Mouse (Mus musculus) urinary bladder, adult 2 months (tissue): ENCODE data around the gene Slc6a1. TPM values are rescaled to one million over a fixed set of nuclear protein-coding genes. Genes with fewer than 3 reads are reported as not detected.
A peak's percentile ranks its signal among the peaks of the same experiment; 100 is the strongest.

Experiments
- DNase-seq: peaks from one replicate; pipeline ENCODE4 v3.0.0; 2022; ENCODE audit warnings: low spot score
- polyA plus RNA-seq: library from polyadenylated mRNA; depleted of rRNA; stranded (reverse); fragments of >200 nt; gene quantifications from 2 replicates; pipeline ENCODE4 v1.2.3, GENCODE M21; 2012; rRNA removed

The Slc6a1 gene
- 0.03 and 0.06 TPM in 2 replicates for polyA plus RNA-seq

DNA sequence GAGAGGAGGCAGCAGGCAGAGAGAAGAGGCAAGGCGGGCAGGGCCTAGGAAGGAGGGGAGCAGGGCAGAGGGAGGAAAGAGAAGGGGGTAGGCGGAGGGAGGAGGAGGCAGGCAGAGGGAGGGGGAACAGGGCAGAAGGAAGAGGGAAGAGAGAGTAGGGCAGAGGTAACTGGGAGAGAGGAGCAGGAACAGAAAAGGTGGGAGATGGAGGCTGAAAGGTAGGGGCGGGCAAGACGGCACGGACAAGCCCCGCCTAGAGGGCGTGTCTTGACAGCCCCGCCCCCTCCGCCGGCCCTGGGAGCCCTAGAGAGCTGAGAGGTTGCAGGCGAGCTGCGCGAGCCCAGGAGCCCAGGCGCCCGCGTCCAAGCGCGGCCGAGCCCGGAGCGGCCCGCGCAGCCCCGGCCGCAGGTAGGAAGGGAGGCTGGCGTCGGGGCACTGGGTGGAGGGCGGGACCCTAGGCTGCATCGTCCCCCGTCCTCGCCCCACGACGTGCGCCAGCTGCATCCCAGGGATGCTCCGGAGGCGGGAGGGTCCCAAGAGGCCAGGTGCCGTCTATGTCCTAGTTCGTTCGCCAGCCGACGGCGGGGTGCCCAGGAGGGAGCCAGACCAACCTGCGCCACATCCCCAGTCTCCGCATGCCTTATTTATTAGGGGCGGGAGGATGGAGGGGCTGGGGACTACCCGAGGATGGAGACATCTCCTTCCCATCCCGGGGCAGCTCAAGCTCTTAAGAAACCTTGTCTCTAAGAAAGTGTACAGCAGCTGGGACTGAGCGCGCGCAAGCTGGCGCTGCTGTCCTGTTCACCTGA lies at the start of gene Slc6a1:
Slc6a1 (plus strand) TSS at position 167 of the 809 bp plus-strand sequence.
- peak; percentile 29 for DNase-seq

DNA sequence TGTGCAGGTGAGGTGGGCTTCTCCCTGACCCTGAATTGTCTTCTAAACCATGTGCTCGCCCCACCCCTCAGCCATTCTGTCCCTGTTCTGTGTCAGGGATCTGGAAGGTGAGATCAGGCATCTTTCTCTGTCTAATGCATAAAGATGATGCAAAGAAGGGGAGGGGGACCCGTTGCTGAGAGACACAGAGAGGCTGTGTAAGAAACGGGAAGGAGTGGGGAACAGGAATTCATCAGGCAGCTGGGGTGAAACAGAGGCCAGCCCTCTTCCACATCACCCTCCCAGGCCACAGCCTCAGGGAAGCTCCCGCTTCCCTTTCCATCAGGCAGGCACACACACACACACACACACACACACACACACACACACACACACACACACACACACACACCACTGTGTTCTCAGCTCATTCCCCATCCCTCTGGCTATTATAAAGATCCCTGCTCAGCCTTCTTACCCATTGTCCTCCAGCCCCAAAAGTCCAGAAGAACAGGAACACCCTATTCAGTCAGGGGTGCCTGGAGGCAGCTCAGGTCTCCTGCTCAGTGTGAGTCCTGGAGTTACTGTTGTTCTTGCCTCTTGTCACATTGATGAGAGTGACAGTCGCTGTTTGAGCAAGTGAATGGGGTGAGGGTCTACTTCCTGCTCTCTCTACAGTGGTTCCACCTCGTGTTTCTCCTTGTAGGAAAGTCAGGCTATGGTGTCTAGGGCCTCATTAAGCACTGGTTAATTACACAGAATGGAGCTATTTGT lies 43.4 kb upstream of the Slc6a1 start:
- DNase-seq, result no peak

DNA sequence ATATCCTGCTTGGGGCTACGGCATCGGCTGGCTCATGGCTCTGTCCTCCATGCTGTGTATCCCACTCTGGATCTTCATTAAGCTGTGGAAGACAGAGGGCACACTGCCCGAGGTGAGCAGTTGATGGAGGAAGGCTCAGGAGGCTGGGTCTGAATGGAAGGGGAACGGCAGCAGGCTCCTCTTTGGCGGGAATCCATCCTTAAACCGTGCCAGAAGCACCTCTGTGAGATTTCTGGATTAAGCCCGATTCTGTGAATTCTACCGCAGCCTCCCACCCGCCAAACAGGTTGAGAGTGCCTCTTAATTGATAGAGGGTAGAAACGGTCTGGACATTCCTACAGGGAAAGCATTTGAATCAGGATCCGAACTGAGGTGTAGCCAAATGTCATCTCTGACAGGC lies 36.8 kb upstream of the Slc6a1 start:
- DNase-seq, result no peak

DNA sequence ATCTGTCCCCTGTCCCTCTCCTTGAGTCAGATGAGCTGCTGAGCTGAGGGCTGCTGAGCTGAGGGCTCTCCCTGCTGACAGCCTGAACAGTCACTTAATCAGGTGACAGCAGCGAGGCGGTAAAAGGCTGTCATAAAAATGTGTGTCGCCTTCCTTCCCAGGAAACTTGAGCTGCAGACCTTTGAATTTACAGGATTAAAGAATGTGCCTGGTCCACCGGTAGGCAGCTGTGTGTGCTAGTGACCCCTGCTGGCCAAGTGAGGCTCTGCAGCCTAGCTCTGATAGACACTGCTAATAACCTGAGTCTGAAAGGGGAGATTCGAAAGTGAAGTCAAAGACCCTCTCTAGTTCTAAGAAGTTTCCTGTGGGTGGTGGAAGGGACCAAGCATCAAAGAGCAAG lies 32.1 kb upstream of the Slc6a1 start:
- DNase-seq, result peak; percentile 52

GRCm38 (mm10) chr6:114254927-114255326 lies 27.5 kb upstream of the Slc6a1 start:
- no peak for DNase-seq

DNA sequence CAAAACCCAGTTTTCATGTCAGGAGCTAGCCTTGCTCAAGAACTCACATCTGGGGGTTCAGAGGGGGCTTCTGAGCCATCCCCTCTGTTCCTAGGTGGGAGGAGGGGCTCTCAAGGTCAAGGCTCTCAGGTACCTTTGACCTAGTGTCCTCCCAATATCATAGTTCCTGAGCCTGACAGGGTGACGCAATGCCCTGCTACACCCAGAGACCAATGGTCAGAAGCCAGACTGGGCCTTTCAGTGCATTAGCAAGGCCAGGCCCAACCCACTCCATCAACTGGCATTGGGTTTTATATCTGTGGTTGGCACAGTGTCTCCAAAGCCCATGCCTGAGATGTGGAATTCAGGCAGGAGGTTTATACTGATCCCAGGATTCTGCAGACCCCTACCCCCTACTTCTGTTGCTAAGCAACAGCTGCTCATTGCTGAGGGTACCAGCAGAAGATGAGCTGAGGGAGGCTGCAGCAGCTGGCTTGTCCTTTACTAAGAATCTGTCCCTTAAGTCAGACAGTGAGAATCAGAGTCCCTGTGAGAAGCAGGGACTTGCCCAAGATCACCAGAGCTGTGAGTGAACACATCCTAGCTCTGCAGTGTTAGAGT lies 24.6 kb upstream of the Slc6a1 start:
- no peak for DNase-seq

DNA sequence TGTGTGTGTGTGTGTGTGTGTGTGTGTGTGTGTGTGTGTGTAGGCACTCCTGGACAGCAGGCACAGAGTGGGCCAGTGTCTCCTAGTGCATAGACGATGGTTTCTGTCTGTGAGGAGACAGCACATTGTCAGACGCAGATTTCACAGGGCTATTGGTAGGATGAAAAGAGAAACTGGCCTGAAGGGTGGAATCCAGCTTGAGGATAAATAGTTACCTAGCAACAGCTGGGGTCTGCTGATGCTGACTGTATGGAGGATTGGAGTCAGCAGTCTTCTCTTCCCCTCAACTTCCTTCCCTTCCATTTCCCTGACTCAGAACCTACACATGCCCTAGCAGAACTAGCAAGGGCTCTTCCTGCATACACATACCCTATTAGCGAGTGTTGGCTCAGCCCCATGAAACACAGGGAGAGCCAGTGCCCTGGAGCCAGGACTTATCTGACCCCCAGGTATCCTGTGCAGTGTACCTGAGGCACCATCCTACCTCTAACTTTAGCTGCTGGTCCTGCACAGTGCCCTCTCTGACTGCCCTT lies 23.7 kb upstream of the Slc6a1 start:
- DNase-seq, result no peak

DNA sequence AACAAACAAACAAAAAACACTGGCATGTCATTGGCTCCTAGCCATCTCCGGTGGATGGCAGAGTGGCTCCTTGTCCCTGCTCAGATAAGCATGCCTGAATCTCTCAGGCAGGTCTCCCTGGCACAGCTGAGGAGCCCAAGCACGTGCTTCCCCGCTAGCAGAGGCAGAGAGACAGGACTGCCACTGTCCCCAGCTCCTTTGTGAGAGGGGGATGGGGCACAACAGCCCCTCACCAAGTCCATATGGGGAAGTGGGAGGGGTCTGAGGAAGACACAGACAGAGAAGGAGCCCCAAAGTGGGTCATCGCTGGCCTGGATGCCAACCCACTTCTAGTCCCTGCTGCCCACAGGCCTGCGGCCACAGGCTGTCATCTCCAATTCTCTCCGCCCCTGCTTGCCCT lies 20.8 kb upstream of the Slc6a1 start:
- DNase-seq, result no peak

- no peak for DNase-seq
Observed at GRCm38 (mm10) chr6:114264010-114264409, 18.4 kb upstream of the Slc6a1 start.

DNA sequence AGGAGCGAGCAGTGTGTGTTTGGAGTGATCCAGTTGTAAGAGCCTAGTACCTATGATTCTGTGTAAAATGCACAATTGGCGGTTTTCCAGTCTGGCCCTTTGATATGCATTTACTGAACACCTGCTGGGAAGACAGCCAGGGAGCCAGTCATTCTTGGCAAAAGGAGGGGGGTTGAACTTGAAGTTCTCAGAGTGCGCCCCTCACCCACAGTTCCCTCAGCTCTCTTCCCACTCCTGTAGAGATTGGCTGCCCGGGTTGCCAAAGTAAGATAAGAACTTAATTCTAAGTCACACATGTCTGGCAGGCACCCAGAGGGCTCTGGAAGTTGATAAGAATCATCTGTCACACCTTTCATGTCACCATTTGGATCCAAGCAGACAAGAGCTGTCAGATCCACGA lies 18.0 kb upstream of the Slc6a1 start:
- no peak for DNase-seq

DNA sequence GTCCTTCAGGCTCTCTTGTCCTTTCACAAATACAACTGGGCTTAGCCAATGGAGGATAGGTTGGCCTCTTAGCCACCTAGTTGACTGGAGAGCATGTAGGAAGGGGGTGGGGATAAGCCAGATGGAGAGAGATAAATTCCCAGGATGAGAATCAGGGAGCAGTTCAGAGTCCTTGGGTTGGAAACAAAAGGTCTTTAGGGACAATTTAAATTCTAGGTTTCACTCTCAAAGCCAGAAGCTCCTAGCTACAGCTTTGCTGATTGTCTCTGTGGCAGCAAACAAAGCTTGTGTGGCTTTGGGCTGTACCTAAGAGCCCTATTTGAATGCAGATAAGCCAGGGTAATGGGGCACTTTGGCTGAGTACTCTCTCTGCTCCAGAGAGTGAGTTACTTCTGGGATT lies 16.2 kb upstream of the Slc6a1 start:
- DNase-seq, result no peak

GRCm38 (mm10) chr6:114267979-114268378 lies 14.5 kb upstream of the Slc6a1 start:
- DNase-seq, result no peak

DNA sequence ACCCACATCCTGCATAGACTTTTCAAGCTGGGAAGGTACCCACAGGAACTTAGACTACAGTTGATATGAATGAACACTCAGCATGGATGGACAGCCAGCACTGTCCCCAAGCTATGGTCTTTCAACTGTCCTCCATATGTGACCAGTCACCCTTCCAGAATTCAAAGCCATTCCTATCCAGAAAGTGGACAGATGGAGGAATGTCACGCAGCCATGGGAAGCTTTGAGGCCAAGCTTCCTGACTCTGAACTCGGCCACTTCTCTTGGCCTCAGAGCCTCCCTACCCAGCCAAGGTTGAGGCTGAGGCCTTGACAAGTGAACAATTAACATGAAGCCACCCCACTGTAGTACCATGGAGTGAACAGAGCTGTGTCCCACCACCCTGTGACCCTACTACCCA lies 12.8 kb upstream of the Slc6a1 start:
- no peak for DNase-seq

- no peak for DNase-seq
Observed at GRCm38 (mm10) chr6:114270799-114271198, 11.6 kb upstream of the Slc6a1 start.

DNA sequence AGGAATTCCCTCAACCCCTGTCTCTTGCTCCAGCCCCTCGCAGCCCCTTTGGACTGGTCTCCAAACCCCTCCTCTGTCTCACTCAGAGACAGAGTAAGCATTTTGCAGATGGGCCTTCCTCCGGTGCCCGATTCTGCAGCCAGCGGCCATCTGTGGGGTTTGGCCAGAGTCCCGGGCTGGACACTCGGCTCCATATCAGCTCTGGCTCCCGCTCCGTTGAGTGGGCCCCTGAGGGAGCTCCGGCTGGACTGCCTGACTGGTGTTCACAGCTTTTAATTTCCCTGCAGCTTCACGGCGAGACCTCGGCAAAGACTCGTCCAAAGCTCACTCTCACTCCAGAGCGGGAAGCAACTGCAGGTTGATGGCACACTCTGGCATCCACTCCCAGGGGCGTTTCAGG lies 10.2 kb upstream of the Slc6a1 start:
- no peak for DNase-seq

GRCm38 (mm10) chr6:114273997-114274728 lies 8.3 kb upstream of the Slc6a1 start:
- no peak for DNase-seq

DNA sequence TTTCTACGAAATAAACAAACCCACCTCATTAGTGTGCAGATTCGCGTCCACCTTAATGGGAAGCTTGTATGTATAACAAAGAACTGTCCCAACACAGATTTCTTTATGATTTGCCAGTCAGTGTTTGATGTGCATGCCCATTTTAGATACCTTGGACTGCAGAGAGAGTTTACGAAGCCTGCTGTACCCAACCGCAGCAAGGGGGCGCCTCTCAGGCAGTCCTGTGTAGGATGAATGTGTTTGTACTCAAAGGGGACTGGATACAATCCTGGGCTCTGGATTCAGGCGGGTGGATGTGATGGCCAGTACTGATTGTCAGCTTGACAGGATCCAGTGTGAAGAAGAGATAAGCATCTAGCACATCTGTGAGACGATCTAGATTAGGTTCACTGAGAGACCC lies 6.6 kb upstream of the Slc6a1 start:
- no peak for DNase-seq

- DNase-seq, result no peak
Observed at GRCm38 (mm10) chr6:114283278-114283770, 889 bp downstream of the Slc6a1 start.

- no peak for DNase-seq
Observed at GRCm38 (mm10) chr6:114283927-114284703, 1.7 kb downstream of the Slc6a1 start.

DNA sequence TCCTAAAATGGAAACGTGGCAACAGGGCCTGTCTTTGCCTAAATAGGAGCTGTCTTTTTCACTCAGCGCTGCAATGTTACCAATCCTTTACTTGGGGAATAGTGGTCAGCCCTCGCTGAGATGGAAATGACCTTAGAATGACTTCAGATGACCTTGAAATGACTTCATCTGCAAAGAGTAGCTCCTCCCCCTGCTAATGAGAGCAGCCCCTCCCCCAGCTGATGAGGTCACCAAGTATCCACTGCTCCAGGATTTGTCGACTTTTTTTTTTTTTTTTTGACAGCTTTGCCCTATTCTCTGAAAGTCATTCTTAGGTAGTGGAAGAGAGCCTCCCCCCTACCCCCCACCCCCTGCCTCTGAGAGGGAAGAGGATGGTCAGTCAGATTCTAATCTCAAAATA lies 3.0 kb downstream of the Slc6a1 start:
- no peak for DNase-seq

- DNase-seq, result no peak
Observed at GRCm38 (mm10) chr6:114289106-114289505, 6.7 kb downstream of the Slc6a1 start.
